ENCODE assay signal across 22 mouse cellular contexts in the genomic region with DNA sequence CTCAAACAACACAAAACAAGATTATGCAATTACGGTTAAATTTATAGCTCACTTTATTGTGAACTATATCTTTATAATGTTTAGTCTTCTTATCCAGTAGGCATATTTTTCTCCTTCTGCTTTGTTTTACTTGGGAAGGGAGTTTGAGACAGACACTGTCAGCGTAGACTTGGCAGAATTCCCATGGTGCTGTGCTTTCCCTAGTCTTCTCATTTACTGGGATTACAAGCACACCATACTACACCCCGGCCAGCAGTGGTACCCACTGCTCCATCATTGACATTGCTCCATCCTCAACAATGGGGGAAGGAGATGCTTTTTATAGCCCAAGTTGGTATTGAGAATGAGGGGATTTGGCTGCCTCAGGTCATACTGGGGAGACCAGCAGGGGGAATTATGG. TPM values are rescaled to one million over a fixed set of nuclear protein-coding genes. Genes with fewer than 3 reads are reported as not detected.
DNase-seq lines count a peak whose midpoint lies in the region; ATAC-seq and TF ChIP-seq lines count a peak whose summit lies in the region.
"Had no signal": no experiment of that assay in that cellular context is flagged by ENCODE, and none has a peak within 500 bp of the region (broad histone marks: within the 10 kb centered on the region; RNA-seq: fewer than 3 reads in every experiment).

No protein-coding gene starts in this region.

- peak; percentile 54 for ATAC-seq in forebrain, embryonic 16.5 days
- no peak for ATAC-seq in forebrain, embryonic 15.5 days (replicated peaks)

- H3K9me3 ChIP-seq in forebrain, embryonic 16.5 days (ENCODE audit: control insufficient read depth, low read length), result no peaks in the 10 kb centered on the region
- no peaks in the 10 kb centered on the region for H3K9me3 ChIP-seq in forebrain, embryonic 15.5 days
- H3K9me3 ChIP-seq: embryonic facial prominence, embryonic 13.5 days; embryonic facial prominence, embryonic 15.5 days; forebrain, embryonic 10.5 days had no signal

- no peak overlapping the region for H3K9ac ChIP-seq in forebrain, embryonic 16.5 days (replicated peaks; ENCODE audit: low read depth, low read length)
- H3K9ac ChIP-seq in forebrain, embryonic 15.5 days (replicated peaks), result no peak overlapping the region
- H3K9ac ChIP-seq: embryonic facial prominence, embryonic 13.5 days; embryonic facial prominence, embryonic 15.5 days had no signal

- H3K27ac ChIP-seq in forebrain, embryonic 16.5 days (ENCODE audit: low read length), result no peak overlapping the region
- H3K27ac ChIP-seq in forebrain, embryonic 15.5 days (replicated peaks), result no peak overlapping the region
- H3K27ac ChIP-seq: embryonic facial prominence, embryonic 13.5 days; embryonic facial prominence, embryonic 15.5 days; forebrain, embryonic 10.5 days had no signal

- H3K4me3 ChIP-seq in forebrain, embryonic 16.5 days (replicated peaks; ENCODE audit: low read length), result no peak overlapping the region
- no peak overlapping the region for H3K4me3 ChIP-seq in forebrain, embryonic 15.5 days
- H3K4me3 ChIP-seq: embryonic facial prominence, embryonic 13.5 days; embryonic facial prominence, embryonic 15.5 days; erythroblast, embryonic 14.5 days; forebrain, embryonic 10.5 days had no signal

- peaks cover 7% of the 10 kb centered on the region; the same call in 1 of the 2 replicates for H3K4me1 ChIP-seq in forebrain, embryonic 16.5 days (replicated peaks; ENCODE audit: control insufficient read depth, insufficient read depth, low read length)
- H3K4me1 ChIP-seq in forebrain, embryonic 15.5 days, result peaks cover 3% of the 10 kb centered on the region; the same call in 1 of the 2 replicates
- H3K4me1 ChIP-seq: forebrain, embryonic 10.5 days had no signal

- WGBS in forebrain, embryonic 16.5 days, result 64% methylated on average over 3 of the region's 3 CpGs
- WGBS in forebrain, embryonic 15.5 days, result 67% methylated on average over 3 of the region's 3 CpGs

- peak; percentile 30 for DNase-seq in brain, adult 2 months (ENCODE audit: low read depth, low spot score)
- DNase-seq in brain, embryonic 14.5 days (ENCODE audit: low read depth), result peak; percentile 55
- DNase-seq in thymus, postnatal 10 days (ENCODE audit: low spot score in 2 of 2), result no peak
- DNase-seq: adrenal gland, adult 2 months; adrenal gland, postnatal 10 days; adrenal gland, postnatal 25 days; cerebellum, adult 11 months; cerebellum, adult 18-20 months; cerebellum, adult 8-10 months; cerebellum, adult 9-11 months; cerebellum, postnatal 14 days; cerebellum, postnatal 36 days; embryo, embryonic 11 days had no signal

- TF ChIP-seq POLR2A in brain, embryonic 14.5 days (IDR thresholded peaks at IDR 0.05; ENCODE audit: borderline replicate concordance, extremely low read depth, insufficient read depth, insufficient read length, poor library complexity, severe bottlenecking), result no peak

- TF ChIP-seq CTCF in brain, embryonic 14.5 days (IDR thresholded peaks at IDR 0.05; ENCODE audit: borderline replicate concordance, extremely low read depth, insufficient read depth, insufficient read length), result no peak

- H3K4me2 ChIP-seq in forebrain, embryonic 16.5 days (ENCODE audit: low read length), result no peak overlapping the region
- H3K4me2 ChIP-seq in forebrain, embryonic 15.5 days (replicated peaks), result no peak overlapping the region
- H3K4me2 ChIP-seq: embryonic facial prominence, embryonic 13.5 days; embryonic facial prominence, embryonic 15.5 days had no signal

- no peaks in the 10 kb centered on the region for H3K27me3 ChIP-seq in forebrain, embryonic 16.5 days (replicated peaks; ENCODE audit: control insufficient read depth, insufficient read depth, low read length)
- H3K27me3 ChIP-seq in forebrain, embryonic 15.5 days, result no peaks in the 10 kb centered on the region
- H3K27me3 ChIP-seq: embryonic facial prominence, embryonic 13.5 days; embryonic facial prominence, embryonic 15.5 days had no signal

- no peaks in the 10 kb centered on the region for H3K36me3 ChIP-seq in forebrain, embryonic 16.5 days (ENCODE audit: control insufficient read depth, insufficient read depth)
- H3K36me3 ChIP-seq in forebrain, embryonic 15.5 days, result no peaks in the 10 kb centered on the region
- H3K36me3 ChIP-seq: embryonic facial prominence, embryonic 13.5 days; embryonic facial prominence, embryonic 15.5 days; forebrain, embryonic 10.5 days had no signal

RNA-seq across cellular contexts. Expression of gene Pik3cb, which starts 38.3 kb away (rescaled TPM):
- polyA plus RNA-seq in forebrain, embryonic 16.5 days (2015; fragmentation: Nextera tagmentation; extraction: Ambion mirVana), result 3.2 and 3.9 TPM in 2 replicates
- 3.7 and 3.8 TPM in 2 replicates for polyA plus RNA-seq in forebrain, embryonic 15.5 days (2015; fragmentation: Nextera tagmentation; extraction: Ambion mirVana)
- polyA plus RNA-seq in brain, embryonic 14.5 days (2012; rRNA removed), result 7.5 and 8.6 TPM in 2 replicates

RNA-seq across cellular contexts. Expression of gene Faiml, which starts 58.3 kb away (rescaled TPM):
- polyA plus RNA-seq in forebrain, embryonic 16.5 days (2015; fragmentation: Nextera tagmentation; extraction: Ambion mirVana), result not detected in 2 replicates
- not detected in 2 replicates for polyA plus RNA-seq in forebrain, embryonic 15.5 days (2015; fragmentation: Nextera tagmentation; extraction: Ambion mirVana)
- not detected in 2 replicates for polyA plus RNA-seq in brain, embryonic 14.5 days (2012; rRNA removed)
- polyA plus RNA-seq: adrenal gland, adult 2 months; C2C12; embryonic facial prominence, embryonic 11.5 days; embryonic facial prominence, embryonic 13.5 days; embryonic facial prominence, embryonic 15.5 days; erythroblast, embryonic 14.5 days; forebrain, embryonic 10.5 days; frontal cortex, adult 2 months had no signal

Comparison
In these comparisons a context has a peak if more than half of its experiments do, and no peak if none do; other contexts are left out.
1. DNase-seq: peak in brain, adult 2 months (single experiment) and brain, embryonic 14.5 days (single experiment); none in thymus, postnatal 10 days (0 of 2).